Mouse (Mus musculus): ENCODE measurements at regions not wholly inside any gene's neighbourhood (a gene's known extent, or its start where the extent isn't known, plus 50 kb on each side); places are given as distances from the start of the nearest gene placed in this dataset.

GRCm38 (mm10) chr7:83476861-83477260 is 107.9 kb upstream of the Tmc3 start:
- DNase-seq (ENCODE audit: low spot score): no peak

DNA sequence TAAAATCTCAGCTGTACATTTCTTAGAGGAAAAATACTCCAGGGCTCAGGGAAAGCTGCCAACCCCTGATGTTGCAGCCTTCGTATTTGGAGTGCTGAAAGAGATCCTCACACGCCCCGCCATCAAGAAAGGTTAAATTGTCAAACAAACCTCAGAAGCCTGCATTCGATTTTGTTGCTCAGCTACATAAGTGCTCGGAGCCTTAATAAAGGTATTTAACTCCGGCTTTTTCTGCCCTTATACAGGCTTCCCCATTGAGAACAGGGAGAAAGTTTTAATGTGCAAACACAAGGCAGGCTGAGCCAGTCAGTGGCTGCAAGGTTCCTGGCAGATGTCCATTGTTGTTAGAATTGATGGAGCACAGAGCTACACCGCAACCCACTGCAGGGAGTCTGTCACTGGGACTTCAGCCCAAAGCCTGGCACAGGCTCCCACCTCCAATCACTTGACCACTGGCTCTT is 107.0 kb upstream of the Tmc3 start:
- DNase-seq (ENCODE audit: low spot score): no peak

DNA sequence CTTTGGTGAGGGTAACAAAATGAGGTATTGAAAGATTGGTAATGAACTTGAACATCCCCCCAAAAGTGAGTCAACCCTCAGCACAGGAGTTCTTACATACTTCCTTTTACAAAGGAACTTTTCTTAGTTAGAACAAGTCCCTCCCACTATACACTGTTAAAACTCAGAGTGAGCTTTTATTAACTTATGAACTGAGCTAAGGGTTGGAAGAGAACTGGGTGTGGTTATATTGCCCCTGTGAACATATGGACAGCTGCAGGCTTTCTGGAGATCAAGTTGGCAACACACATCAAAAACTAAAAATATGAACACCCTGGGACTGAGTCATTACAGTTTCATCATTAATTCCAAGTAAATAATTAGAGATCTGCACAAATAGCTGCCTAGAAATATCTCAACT is 103.1 kb upstream of the Tmc3 start:
- no peak for DNase-seq (ENCODE audit: low spot score)

- DNase-seq (ENCODE audit: low spot score): no peak
Measured at GRCm38 (mm10) chr7:83482254-83482653, 102.5 kb upstream of the Tmc3 start.

GRCm38 (mm10) chr7:83482671-83483304 is 101.9 kb upstream of the Tmc3 start:
- DNase-seq (ENCODE audit: low spot score): no peak

DNA sequence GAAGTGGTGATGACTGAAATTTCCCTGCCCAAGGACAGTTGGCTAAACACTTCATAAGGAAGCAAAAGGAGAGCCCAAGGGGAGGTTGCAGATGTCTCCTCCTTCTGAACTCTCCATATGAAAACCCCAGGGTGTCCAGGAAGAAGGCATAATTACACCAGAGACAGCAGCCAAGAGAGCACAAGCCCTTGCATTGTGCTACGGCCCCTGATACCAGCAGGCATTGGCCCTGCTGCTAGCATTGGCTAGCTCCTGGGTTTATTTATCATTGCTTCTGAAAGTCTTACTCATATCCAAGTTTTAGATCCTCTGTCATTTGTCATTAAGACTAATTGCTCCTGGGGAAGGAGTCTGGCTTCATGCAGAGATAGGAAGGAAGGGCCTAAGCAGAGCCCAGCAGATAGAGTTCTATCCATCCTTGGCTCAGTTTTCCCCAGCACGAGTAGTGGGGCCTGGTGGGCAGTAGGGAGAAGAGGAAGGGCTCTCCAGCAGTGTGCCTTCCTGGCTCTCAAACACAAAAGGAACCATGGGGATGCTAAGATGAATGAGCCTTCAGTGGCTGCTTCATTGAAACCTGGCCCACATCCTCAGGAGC is 98.5 kb upstream of the Tmc3 start:
- DNase-seq (ENCODE audit: low spot score): no peak

DNA sequence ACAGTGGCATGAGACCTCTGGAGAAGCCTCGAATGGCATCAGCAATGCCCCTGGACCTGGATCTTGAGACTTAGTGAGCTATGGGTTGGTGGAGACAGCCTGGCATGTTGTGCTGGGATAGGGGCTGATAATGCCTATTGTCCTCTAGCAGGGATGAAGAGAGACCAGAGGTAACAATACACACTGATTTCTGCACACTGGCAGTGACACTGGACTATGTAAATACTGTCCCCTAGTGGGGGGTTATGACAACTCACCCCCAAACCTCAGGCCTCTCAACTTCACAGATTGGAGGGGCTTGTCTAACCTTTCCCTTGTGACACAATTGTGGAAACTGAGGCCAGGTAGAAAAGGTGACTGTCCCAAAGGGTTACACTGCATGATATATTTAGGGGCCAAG is 94.9 kb upstream of the Tmc3 start:
- peak; percentile 80 for DNase-seq (ENCODE audit: low spot score)

GRCm38 (mm10) chr7:83504996-83505645 is 79.6 kb upstream of the Tmc3 start:
- no peak for DNase-seq (ENCODE audit: low spot score)

DNA sequence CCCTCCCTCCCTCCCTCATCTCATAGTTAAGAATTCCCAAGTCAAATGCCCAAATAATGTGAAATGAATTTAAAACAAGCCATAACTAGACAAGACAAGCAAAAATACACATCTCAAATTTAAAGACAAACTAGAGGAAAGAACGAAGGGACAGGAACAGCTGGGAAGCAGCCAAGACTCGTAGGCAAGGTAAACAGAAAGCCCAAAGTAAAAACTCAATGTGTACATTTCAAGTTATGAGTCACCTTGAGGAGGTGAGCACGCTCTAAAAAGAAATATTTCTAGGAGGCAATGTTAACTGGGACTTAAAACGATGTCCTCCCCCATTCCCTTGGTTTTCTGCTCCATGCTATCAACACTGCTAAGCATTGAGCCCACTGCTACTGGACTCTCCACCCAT is 68.4 kb upstream of the Tmc3 start:
- no peak for DNase-seq (ENCODE audit: low spot score)

DNA sequence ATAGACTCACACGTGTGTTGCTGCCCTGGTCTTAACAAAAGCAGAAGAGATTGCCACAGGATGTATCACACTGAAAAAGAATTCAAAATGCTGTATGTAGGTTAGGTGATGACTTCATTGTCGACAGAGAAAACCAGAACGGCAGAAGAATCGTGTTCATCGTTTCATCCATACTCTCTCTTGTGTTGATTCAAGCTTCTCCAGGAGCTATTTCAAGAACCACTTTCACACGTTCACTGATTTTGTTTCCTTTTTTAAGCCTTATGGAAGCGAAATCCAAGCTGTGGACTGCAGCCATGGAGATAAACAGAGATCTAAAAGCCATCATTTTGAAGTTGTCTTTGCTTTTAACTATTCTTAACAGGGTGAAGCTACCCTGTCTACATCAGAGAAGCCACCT is 63.2 kb upstream of the Tmc3 start:
- no peak for DNase-seq (ENCODE audit: low spot score)
